Comparison of ENCODE assay signal across 10 mouse cellular contexts in the genomic region with DNA sequence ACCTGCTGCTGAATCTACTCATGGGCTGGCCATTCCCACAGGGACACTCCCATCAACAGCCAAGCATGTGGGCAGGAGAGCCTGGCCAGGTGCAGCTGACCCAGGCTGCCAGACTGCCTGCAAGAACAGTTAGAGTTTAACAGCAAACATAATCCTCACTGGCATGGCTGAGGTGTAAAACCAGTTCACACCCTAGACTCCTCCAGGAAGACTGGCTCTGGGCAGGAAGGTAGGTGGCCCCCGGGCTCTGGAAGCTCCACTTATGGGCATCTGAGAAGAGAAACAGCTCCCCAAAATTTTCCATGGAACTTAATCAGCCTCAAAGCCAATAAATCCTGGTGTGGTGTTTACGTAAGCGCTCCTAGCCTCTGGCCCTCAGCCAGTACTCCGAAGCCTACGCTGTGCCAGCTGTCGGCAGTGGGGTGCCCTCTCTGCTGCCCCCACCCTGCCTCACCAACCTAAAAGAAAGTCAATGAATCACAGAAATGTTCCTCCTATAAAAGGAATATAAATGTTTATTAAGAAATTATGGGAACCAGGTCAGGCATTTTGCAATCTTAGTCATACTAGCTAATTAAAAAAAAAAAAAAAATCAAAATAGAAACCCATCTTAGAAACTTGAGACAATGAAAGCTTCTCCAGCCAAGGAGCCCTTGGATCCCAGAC. TPM values are rescaled to one million over a fixed set of nuclear protein-coding genes. Genes with fewer than 3 reads are reported as not detected.
A peak's percentile ranks its signal among the peaks of the same experiment; 100 is the strongest.
DNase-seq lines count a peak whose midpoint lies in the region; ATAC-seq and TF ChIP-seq lines count a peak whose summit lies in the region.
"Had no signal": no experiment of that assay in that cellular context is flagged by ENCODE, and none has a peak within 500 bp of the region (broad histone marks: within the 10 kb centered on the region; RNA-seq: fewer than 3 reads in every experiment).

No protein-coding gene starts in this region.

- DNase-seq in liver: no peak
- peak; percentile 87 for DNase-seq in cerebellum, adult 9-10 months
- peak; percentile 88 for DNase-seq in kidney, postnatal 0 days (ENCODE audit: low spot score)
- peak; percentile 81 for DNase-seq in right cerebral cortex, postnatal 25 days
- DNase-seq in spleen, adult 12 weeks (ENCODE audit: low spot score): no peak

- H3K9ac ChIP-seq in liver, embryonic 15.5 days: no peak overlapping the region
- no peak overlapping the region for H3K9ac ChIP-seq in kidney, postnatal 0 days (ENCODE audit: low read depth, low read length)
- no peak overlapping the region for H3K9ac ChIP-seq in limb, embryonic 15.5 days
- H3K9ac ChIP-seq: liver, embryonic 14.5 days had no signal

- peaks cover 94% of the 10 kb centered on the region for H3K4me1 ChIP-seq in liver, embryonic 15.5 days (replicated peaks)
- peaks cover 33% of the 10 kb centered on the region for H3K4me1 ChIP-seq in kidney, postnatal 0 days (replicated peaks; ENCODE audit: insufficient read depth, low read length)
- H3K4me1 ChIP-seq in limb, embryonic 15.5 days: peaks cover 46% of the 10 kb centered on the region

- H3K27me3 ChIP-seq in liver, embryonic 15.5 days: no peaks in the 10 kb centered on the region
- no peaks in the 10 kb centered on the region for H3K27me3 ChIP-seq in kidney, postnatal 0 days (ENCODE audit: insufficient read depth, low read length)
- H3K27me3 ChIP-seq in limb, embryonic 15.5 days: no peaks in the 10 kb centered on the region

- ATAC-seq in liver, embryonic 15.5 days (ENCODE audit: insufficient read depth): no peak
- ATAC-seq in granulocyte monocyte progenitor cell, adult 5-6 weeks (replicated peaks; ENCODE audit: poor library complexity, severe bottlenecking): peak; percentile 16; the same call in 1 of the 2 replicates
- peak; percentile 70 for ATAC-seq in kidney, postnatal 0 days (replicated peaks; ENCODE audit: low FRiP score, low read depth)
- ATAC-seq in limb, embryonic 15.5 days (ENCODE audit: insufficient number of reproducible peaks, low FRiP score, low TSS enrichment, low read depth): peak; percentile 69

- H3K36me3 ChIP-seq in liver, embryonic 15.5 days (replicated peaks): peaks cover 7% of the 10 kb centered on the region; the same call in 1 of the 2 replicates
- H3K36me3 ChIP-seq in kidney, postnatal 0 days (ENCODE audit: insufficient read depth, low read length): no peaks in the 10 kb centered on the region
- no peaks in the 10 kb centered on the region for H3K36me3 ChIP-seq in limb, embryonic 15.5 days

- H3K4me3 ChIP-seq in liver, embryonic 15.5 days (replicated peaks): no peak overlapping the region
- no peak overlapping the region for H3K4me3 ChIP-seq in kidney, postnatal 0 days (replicated peaks; ENCODE audit: low read depth, low read length)
- no peak overlapping the region for H3K4me3 ChIP-seq in limb, embryonic 15.5 days

- WGBS in liver, embryonic 15.5 days (ENCODE audit: insufficient replicate concordance): 76% methylated on average over 6 of the region's 6 CpGs
- 5% methylated on average over 6 of the region's 6 CpGs for WGBS in kidney, postnatal 0 days
- WGBS in limb, embryonic 15.5 days: 20% methylated on average over 6 of the region's 6 CpGs

- no peaks in the 10 kb centered on the region for H3K9me3 ChIP-seq in liver, embryonic 15.5 days (replicated peaks)
- no peaks in the 10 kb centered on the region for H3K9me3 ChIP-seq in kidney, postnatal 0 days (replicated peaks; ENCODE audit: low read length)
- no peaks in the 10 kb centered on the region for H3K9me3 ChIP-seq in limb, embryonic 15.5 days

- no peak overlapping the region for H3K27ac ChIP-seq in liver, embryonic 15.5 days (replicated peaks)
- H3K27ac ChIP-seq in kidney, postnatal 0 days: peak overlapping the region; percentile 71
- H3K27ac ChIP-seq in limb, embryonic 15.5 days: peak overlapping the region; percentile 84
- H3K27ac ChIP-seq: liver, embryonic 14.5 days had no signal

- no peak; the same call in 1 of the 2 replicates for TF ChIP-seq CTCF in kidney, postnatal 0 days (IDR thresholded peaks at IDR 0.05; ENCODE audit: low read depth)

- H3K4me2 ChIP-seq in liver, embryonic 15.5 days: peak overlapping the region; percentile 25; the same call in 1 of the 2 replicates
- peak overlapping the region; percentile 33 for H3K4me2 ChIP-seq in kidney, postnatal 0 days (ENCODE audit: low read length)
- peak overlapping the region; percentile 21 for H3K4me2 ChIP-seq in limb, embryonic 15.5 days

RNA-seq across cellular contexts. Expression of a gene that starts 8.2 kb away (rescaled TPM):
- not detected in 2 replicates for polyA plus RNA-seq in liver, embryonic 15.5 days (2015; fragmentation: Nextera tagmentation; extraction: Ambion mirVana)
- total RNA-seq in granulocyte monocyte progenitor cell, adult 5-6 weeks (2014; fragmentation: Nextera tagmentation): not detected in 2 replicates
- not detected in 2 replicates for total RNA-seq in granulocyte monocyte progenitor cell, adult 5-6 weeks (2017)
- not detected in 2 replicates for polyA plus RNA-seq in kidney, postnatal 0 days (2015; fragmentation: Nextera tagmentation; extraction: Ambion mirVana)
- not detected in 2 replicates for polyA plus RNA-seq in limb, embryonic 15.5 days (2015; fragmentation: Nextera tagmentation; extraction: Ambion mirVana)
- total RNA-seq: ES-E14 had no signal
- polyA plus RNA-seq: liver, embryonic 14.5 days had no signal

RNA-seq across cellular contexts. Expression of a gene that starts 13.8 kb away (rescaled TPM):
- 15.3 and 15.6 TPM in 2 replicates for polyA plus RNA-seq in liver, embryonic 15.5 days (2015; fragmentation: Nextera tagmentation; extraction: Ambion mirVana)
- total RNA-seq in granulocyte monocyte progenitor cell, adult 5-6 weeks (2014; fragmentation: Nextera tagmentation): 39.9 and 51.5 TPM in 2 replicates
- total RNA-seq in granulocyte monocyte progenitor cell, adult 5-6 weeks (2017): 11.6 and 24.0 TPM in 2 replicates
- polyA plus RNA-seq in kidney, postnatal 0 days (2015; fragmentation: Nextera tagmentation; extraction: Ambion mirVana): 27.5 and 28.8 TPM in 2 replicates
- polyA plus RNA-seq in limb, embryonic 15.5 days (2015; fragmentation: Nextera tagmentation; extraction: Ambion mirVana): 31.3 and 33.4 TPM in 2 replicates

Comparison
In these comparisons a context has a peak if more than half of its experiments do, and no peak if none do; other contexts are left out.
1. DNase-seq: peak in cerebellum, adult 9-10 months (single experiment), kidney, postnatal 0 days (single experiment) and right cerebral cortex, postnatal 25 days (single experiment); none in liver (single experiment) and spleen, adult 12 weeks (single experiment).
2. Peak in every context shown above with its lines, with median percentiles within 50 percentile points of each other: H3K4me2 ChIP-seq.